Mouse (Mus musculus): ENCODE results near the gene Map4k1. TPM values are rescaled to one million over a fixed set of nuclear protein-coding genes. Genes with fewer than 3 reads are reported as not detected.
A peak's percentile ranks its signal among the peaks of the same experiment; 100 is the strongest.

The Map4k1 gene
- polyA plus RNA-seq, 1 experiment from 2014 or later = 10.4 TPM

GRCm38 (mm10) chr7:28952786-28953185 lies 29.1 kb upstream of the Map4k1 start:
- ATAC-seq (ENCODE audit: low FRiP score) (no peak), DNase-seq (ENCODE audit: low spot score) (no peak)
- no peak overlapping the region for H3K4me3 ChIP-seq (replicated peaks; ENCODE audit: low read length)
- H3K36me3 ChIP-seq (replicated peaks; ENCODE audit: control insufficient read depth, insufficient read depth) = peaks cover 3% of the 10 kb centered on the region; the same call in 1 of the 2 replicates
- no peaks in the 10 kb centered on the region for H3K27me3 ChIP-seq (ENCODE audit: control insufficient read depth, insufficient read depth, low read length)
- 35% methylated on average over 3 of the region's 3 CpGs for WGBS
- H3K9me3 ChIP-seq (ENCODE audit: control insufficient read depth, low read length) = no peaks in the 10 kb centered on the region
- peak overlapping the region; percentile 9; the same call in 1 of the 2 replicates for H3K27ac ChIP-seq
- H3K9ac ChIP-seq = no peak overlapping the region
- H3K4me1 ChIP-seq (replicated peaks; ENCODE audit: control insufficient read depth, insufficient read depth, low read length) = peaks cover 22% of the 10 kb centered on the region
- no peak overlapping the region for H3K4me2 ChIP-seq (replicated peaks)

- Histone ChIP-seq H3K4me3 (replicated peaks; ENCODE audit: low read length) (no peak overlapping the region), H3K27ac (0 out of 2 replicates have a peak overlapping the region, but pooled peaks have one; percentile 38), H3K4me1 (replicated peaks; ENCODE audit: control insufficient read depth, insufficient read depth, low read length) (peaks cover 29% of the 10 kb centered on the region), H3K4me2 (replicated peaks) (no peak overlapping the region), H3K36me3 (replicated peaks; ENCODE audit: control insufficient read depth, insufficient read depth) (peaks cover 3% of the 10 kb centered on the region; the same call in 1 of the 2 replicates), H3K9me3 (ENCODE audit: control insufficient read depth, low read length) (no peaks in the 10 kb centered on the region), H3K27me3 (ENCODE audit: control insufficient read depth, insufficient read depth, low read length) (no peaks in the 10 kb centered on the region), H3K9ac (no peak overlapping the region)
- DNase-seq (ENCODE audit: low spot score) = no peak
- WGBS = 17% methylated on average over 2 of the region's 2 CpGs
- no peak; the same call in 1 of the 2 replicates for ATAC-seq (ENCODE audit: low FRiP score)
Measured at GRCm38 (mm10) chr7:28953476-28954376, 28.1 kb upstream of the Map4k1 start.

DNA sequence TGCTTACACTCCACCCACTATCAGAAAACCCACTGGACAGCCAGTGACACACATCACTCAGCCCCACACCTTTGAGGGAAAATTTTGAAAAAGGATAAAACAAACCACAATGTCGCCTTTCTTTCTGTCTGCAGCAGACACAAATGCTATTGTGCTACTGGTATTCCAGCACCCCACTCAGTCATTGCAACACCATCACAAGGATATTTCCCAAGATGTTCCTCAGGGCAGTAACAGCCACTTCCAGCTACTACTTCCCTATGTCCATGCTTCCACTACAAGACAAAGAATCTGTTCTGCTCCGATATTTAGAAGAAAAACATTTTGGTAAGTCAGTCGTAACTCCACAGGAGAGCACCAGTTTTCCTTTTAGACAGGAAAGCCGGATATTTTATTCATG lies 27.1 kb upstream of the Map4k1 start:
- ATAC-seq (ENCODE audit: low FRiP score) = no peak
- 73% methylated on average over 4 of the region's 4 CpGs for WGBS
- Histone ChIP-seq H3K4me2 (replicated peaks) (no peak overlapping the region), H3K27me3 (ENCODE audit: control insufficient read depth, insufficient read depth, low read length) (no peaks in the 10 kb centered on the region), H3K36me3 (replicated peaks; ENCODE audit: control insufficient read depth, insufficient read depth) (no peaks in the 10 kb centered on the region; the same call in 1 of the 2 replicates), H3K9me3 (ENCODE audit: control insufficient read depth, low read length) (no peaks in the 10 kb centered on the region), H3K4me1 (replicated peaks; ENCODE audit: control insufficient read depth, insufficient read depth, low read length) (peaks cover 39% of the 10 kb centered on the region), H3K4me3 (replicated peaks; ENCODE audit: low read length) (no peak overlapping the region), H3K27ac (no peak overlapping the region), H3K9ac (no peak overlapping the region)
- DNase-seq (ENCODE audit: low spot score) = no peak

GRCm38 (mm10) chr7:28955295-28955897 lies 26.5 kb upstream of the Map4k1 start:
- Histone ChIP-seq H3K4me2 (replicated peaks) (no peak overlapping the region), H3K36me3 (replicated peaks; ENCODE audit: control insufficient read depth, insufficient read depth) (no peaks in the 10 kb centered on the region; the same call in 1 of the 2 replicates)
- WGBS = 53% methylated on average over 5 of the region's 5 CpGs

DNA sequence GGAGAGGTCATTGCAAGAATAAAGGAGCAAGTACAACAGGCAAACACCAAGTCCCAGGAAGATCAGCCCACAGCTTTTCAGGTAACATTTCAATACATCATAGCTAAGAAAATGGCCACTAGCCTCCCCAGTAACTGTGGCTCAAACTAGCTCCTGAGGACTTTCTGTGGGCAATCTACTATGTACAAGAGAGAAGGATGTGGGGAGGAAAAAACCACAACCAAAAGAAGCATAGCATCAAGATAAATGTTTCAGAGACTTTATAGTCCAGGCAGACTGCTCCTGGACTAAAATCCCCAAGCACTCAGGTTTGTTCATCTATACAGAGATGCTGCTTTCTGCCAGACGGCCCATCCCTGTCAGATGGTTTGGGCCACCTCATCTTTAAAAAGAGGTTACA lies 25.6 kb upstream of the Map4k1 start:
- no peak overlapping the region for H3K4me3 ChIP-seq (replicated peaks; ENCODE audit: low read length)
- no peak overlapping the region for H3K9ac ChIP-seq
- no peaks in the 10 kb centered on the region for H3K36me3 ChIP-seq (replicated peaks; ENCODE audit: control insufficient read depth, insufficient read depth)
- DNase-seq (ENCODE audit: low spot score) (no peak), ATAC-seq (ENCODE audit: low FRiP score) (no peak)
- H3K4me2 ChIP-seq (replicated peaks) = no peak overlapping the region
- WGBS = 97% methylated on average over 1 of the region's 1 CpGs
- 0 out of 2 replicates have a peak overlapping the region, but pooled peaks have one; percentile 14 for H3K27ac ChIP-seq
- no peaks in the 10 kb centered on the region for H3K9me3 ChIP-seq (ENCODE audit: control insufficient read depth, low read length)
- peaks cover 54% of the 10 kb centered on the region for H3K4me1 ChIP-seq (replicated peaks; ENCODE audit: control insufficient read depth, insufficient read depth, low read length)
- H3K27me3 ChIP-seq (ENCODE audit: control insufficient read depth, insufficient read depth, low read length) = no peaks in the 10 kb centered on the region

More at GRCm38 (mm10) chr7:28955295-28955897, 26.5 kb upstream of the Map4k1 start:
- H3K4me1 ChIP-seq (replicated peaks; ENCODE audit: control insufficient read depth, insufficient read depth, low read length) = peaks cover 45% of the 10 kb centered on the region
- H3K27me3 ChIP-seq (ENCODE audit: control insufficient read depth, insufficient read depth, low read length) = no peaks in the 10 kb centered on the region
- no peaks in the 10 kb centered on the region for H3K9me3 ChIP-seq (ENCODE audit: control insufficient read depth, low read length)
- no peak for ATAC-seq (ENCODE audit: low FRiP score)
- no peak overlapping the region for H3K9ac ChIP-seq
- H3K27ac ChIP-seq = no peak overlapping the region
- DNase-seq (ENCODE audit: low spot score) = peak; percentile 50
- no peak overlapping the region for H3K4me3 ChIP-seq (replicated peaks; ENCODE audit: low read length)

DNA sequence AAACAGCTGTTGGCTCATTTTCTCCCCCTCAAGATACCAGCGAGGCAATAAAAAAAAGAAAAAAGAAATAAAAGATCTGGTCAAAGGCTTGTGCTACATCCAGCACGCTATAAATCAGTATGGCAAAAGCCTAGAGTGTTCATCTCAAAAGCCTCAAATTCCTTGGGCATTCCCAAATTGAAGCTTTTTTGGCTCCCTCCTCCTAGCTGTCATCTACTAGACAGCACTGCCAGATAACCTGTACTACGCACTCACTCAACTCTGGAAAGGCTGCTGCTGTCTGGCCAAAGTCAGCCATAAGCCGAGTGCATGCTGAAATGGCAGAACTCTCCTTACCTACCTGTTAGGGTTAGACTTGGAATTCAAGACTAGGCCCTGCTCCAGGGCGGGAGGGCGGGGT lies 24.6 kb upstream of the Map4k1 start:
- Histone ChIP-seq H3K36me3 (replicated peaks; ENCODE audit: control insufficient read depth, insufficient read depth) (no peaks in the 10 kb centered on the region), H3K4me3 (replicated peaks; ENCODE audit: low read length) (no peak overlapping the region), H3K4me1 (replicated peaks; ENCODE audit: control insufficient read depth, insufficient read depth, low read length) (peaks cover 52% of the 10 kb centered on the region), H3K27ac (no peak overlapping the region), H3K4me2 (replicated peaks) (no peak overlapping the region), H3K9ac (no peak overlapping the region), H3K9me3 (ENCODE audit: control insufficient read depth, low read length) (no peaks in the 10 kb centered on the region), H3K27me3 (ENCODE audit: control insufficient read depth, insufficient read depth, low read length) (no peaks in the 10 kb centered on the region)
- no peak for ATAC-seq (ENCODE audit: low FRiP score)
- 86% methylated on average over 6 of the region's 6 CpGs for WGBS
- no peak for DNase-seq (ENCODE audit: low spot score)

- WGBS = 73% methylated on average over 1 of the region's 1 CpGs
- H3K9me3 ChIP-seq (ENCODE audit: control insufficient read depth, low read length) = no peaks in the 10 kb centered on the region
- no peak overlapping the region for H3K4me3 ChIP-seq (replicated peaks; ENCODE audit: low read length)
- no peak overlapping the region for H3K9ac ChIP-seq
- no peaks in the 10 kb centered on the region for H3K36me3 ChIP-seq (replicated peaks; ENCODE audit: control insufficient read depth, insufficient read depth)
- no peak overlapping the region for H3K27ac ChIP-seq
- no peaks in the 10 kb centered on the region for H3K27me3 ChIP-seq (ENCODE audit: control insufficient read depth, insufficient read depth, low read length)
- peaks cover 44% of the 10 kb centered on the region for H3K4me1 ChIP-seq (replicated peaks; ENCODE audit: control insufficient read depth, insufficient read depth, low read length)
- DNase-seq (ENCODE audit: low spot score) (no peak), ATAC-seq (ENCODE audit: low FRiP score) (no peak)
- no peak overlapping the region for H3K4me2 ChIP-seq (replicated peaks)
Measured at GRCm38 (mm10) chr7:28957997-28958725, 23.7 kb upstream of the Map4k1 start.

DNA sequence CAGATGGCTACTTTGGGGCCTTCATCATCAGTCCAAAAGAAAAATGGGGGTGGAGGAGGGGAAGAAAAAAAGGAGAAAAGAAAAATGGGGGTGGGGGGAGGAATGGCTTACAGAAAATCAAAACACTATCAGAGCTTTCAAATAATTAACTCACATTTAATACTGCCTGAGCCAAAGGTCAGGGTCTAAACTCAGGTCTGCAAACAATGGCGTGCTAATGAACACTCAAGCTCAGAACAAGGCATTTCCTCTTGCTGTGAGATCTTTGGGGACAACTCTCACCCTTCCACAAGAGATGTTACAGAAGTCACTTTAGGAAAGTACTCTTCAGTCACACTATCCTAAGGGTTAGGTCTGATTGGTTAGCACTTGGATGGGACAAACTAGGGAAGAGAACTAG lies 23.1 kb upstream of the Map4k1 start:
- no peak for ATAC-seq (ENCODE audit: low FRiP score)
- no peak overlapping the region for H3K4me3 ChIP-seq (replicated peaks; ENCODE audit: low read length)
- H3K9ac ChIP-seq = no peak overlapping the region
- H3K4me1 ChIP-seq (replicated peaks; ENCODE audit: control insufficient read depth, insufficient read depth, low read length) = peaks cover 37% of the 10 kb centered on the region
- 63% methylated on average over 1 of the region's 1 CpGs for WGBS
- H3K27ac ChIP-seq = no peak overlapping the region
- no peaks in the 10 kb centered on the region for H3K27me3 ChIP-seq (ENCODE audit: control insufficient read depth, insufficient read depth, low read length)
- H3K4me2 ChIP-seq (replicated peaks) = no peak overlapping the region
- no peak for DNase-seq (ENCODE audit: low spot score)
- no peaks in the 10 kb centered on the region for H3K36me3 ChIP-seq (replicated peaks; ENCODE audit: control insufficient read depth, insufficient read depth)
- no peaks in the 10 kb centered on the region for H3K9me3 ChIP-seq (ENCODE audit: control insufficient read depth, low read length)

Measured in hindbrain, embryonic 14.5 days (tissue).